Mouse (Mus musculus) spleen, embryonic (tissue): ENCODE measurements around the gene Gm44965.

Source experiments
- CTCF ChIA-PET: fragments of 350-600 bp; sonication (Branson Sonifier 250); formaldehyde crosslinking; loops from one replicate; lab custom pipeline; 2022; lab: Charles Lee

The Gm44965 gene

DNA sequence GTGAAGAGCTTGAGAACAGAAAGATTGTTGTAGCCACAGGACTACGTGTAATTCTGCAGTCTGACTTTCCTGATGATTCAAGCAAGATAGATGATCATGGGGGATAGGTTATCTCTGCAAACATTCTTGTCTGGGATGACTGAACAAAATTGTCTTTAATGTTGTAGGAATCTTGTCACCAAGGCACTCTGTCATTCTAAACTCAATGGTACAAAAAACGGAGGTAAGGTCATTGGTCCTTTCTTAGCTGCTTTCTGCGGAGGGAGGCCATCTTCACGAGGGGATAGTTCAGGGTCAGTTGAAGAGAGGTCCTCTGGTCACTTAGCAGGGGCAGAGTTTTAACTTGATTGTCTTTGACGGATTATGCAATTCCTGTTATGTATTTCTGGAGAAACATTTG is 15.0 kb upstream of the Gm44965 start:
- CTCF ChIA-PET, result no interaction called here

DNA sequence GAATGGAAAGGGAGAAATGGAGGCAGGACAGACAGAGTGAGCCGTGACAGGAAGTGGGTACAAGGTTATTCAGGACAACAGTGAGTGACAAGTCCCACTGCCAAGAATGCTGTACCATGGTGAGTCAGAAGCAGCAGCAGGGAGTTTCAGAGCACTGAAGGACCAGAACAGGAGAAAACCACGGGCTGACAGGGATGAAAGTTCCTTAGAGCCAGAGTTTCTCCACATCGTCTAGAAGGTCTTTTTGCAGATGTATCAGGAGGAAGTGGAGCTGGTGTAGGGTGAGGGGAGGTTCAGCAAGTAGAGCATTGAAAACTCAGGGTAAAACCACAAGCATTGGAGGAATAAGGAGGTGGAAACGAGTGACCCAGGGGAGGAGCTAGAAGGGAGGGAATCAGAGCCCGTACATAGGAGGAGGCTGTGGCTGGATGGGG is 14.5 kb upstream of the Gm44965 start:
- CTCF ChIA-PET, result no interaction called here

DNA sequence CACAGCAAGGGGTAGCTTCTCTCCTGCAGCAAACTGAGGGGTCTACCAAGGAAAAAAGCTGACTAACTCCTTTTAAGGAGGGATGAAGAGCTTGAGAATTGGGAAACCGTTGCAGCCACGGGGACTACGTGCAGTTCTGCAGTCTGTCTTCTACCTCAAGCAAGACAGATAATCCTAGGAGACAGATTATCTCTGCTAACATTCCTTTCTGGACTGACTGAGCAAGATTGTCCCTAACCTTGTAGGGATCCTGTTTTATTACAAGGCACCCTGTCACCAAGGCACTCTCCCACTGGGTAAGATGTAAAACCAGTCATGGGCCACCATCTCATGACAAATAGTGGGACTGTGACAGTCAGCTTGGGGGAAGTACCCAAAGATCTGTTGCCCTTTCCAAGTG is 12.5 kb upstream of the Gm44965 start:
- CTCF ChIA-PET, result interaction anchor here (0.7 kb wide), 1 partner anchor 34 kb away, joined by 3 read pairs; no protein-coding TSS in a partner anchor

DNA sequence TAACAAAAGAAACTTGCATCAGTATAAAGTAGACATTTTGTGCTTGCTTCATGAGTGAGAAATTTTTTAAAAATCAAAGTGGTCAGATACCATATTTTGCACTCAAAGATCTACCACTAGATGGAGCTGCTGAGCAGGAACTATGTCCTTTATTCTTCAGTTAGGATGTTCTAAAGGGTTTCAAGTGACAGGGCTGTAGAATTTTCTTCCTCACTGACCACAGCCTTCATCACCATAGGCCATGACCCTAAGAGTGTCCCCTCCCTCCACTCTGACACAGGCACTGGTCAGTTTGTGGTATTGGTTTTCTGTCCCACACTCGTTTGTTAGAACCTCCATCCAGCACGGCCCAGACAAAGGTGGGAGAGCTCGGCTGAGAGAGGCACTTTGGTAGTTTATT is 11.7 kb upstream of the Gm44965 start:
- CTCF ChIA-PET, result interaction anchor here (0.6 to 0.9 kb wide), 3 partner anchors 27 to 57 kb away, joined by 3 to 5 read pairs (median 3); partner anchors contain the start of gene Lrrc61

DNA sequence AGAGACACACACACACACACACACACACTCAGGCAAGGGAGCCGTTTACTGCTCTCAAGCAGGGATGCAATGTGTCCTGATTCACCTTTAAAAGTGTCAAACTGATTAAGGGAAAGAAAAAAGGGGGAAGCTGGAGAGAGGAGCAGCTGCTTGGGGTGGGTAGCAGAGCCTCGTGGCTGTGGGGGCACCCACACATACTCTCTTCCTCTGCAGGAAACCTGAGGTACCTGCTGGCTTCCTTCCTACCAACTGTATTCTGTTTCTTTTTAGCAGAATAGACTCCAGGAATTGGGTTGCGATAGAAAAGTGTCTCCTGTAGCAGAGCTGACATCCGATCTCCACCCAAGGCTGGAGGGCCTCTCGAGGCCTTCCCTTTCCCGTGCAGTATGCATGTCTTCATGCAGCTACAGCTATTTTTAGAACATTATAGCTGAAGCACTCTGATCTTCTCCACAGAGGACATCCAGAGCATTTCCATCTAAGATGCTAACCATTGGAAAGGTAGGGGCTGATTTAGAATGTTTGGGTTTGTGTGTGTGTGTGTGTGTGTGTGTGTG is 4.5 kb upstream of the Gm44965 start, which contains the start of gene Gm45021:
Gene Gm45021, plus strand, starts transcription at position 417 of the 557 bp plus-strand sequence.
- CTCF ChIA-PET, result interaction anchor here (0.6 kb wide), 1 partner anchor 625 kb away, joined by 3 read pairs; no protein-coding TSS in a partner anchor

DNA sequence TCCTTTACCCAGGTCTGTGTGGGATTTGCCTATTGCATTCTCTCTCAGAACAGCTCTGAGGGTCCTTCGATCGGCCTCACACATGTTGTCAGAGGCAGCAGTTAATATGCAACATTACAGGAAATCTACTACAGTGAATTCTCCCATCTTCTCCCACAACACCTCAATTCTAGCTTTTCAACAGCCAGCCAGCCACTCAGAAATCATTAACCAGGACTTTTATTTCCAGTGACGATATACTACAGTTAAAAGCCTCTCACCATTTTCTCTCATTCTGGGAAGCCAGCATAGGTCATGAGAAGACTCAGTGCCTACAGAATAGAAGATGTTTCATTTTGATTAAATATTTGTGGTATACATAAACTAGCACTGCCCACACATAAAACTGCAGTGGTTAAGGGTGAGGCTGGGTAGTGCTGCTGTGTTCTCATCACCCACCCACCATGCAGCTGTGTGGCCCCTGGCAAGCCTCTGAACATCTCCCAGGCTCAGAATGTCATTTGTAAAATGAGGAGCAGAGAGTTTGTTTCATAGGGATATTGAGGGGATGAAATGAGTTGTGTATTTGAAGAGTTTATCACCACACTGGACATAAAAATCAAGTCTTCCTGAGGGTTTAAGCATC is 2.4 kb upstream of the Gm44965 start:
- CTCF ChIA-PET, result interaction anchor here (0.5 kb wide), 1 partner anchor 56 kb away, joined by 7 read pairs; no protein-coding TSS in a partner anchor

DNA sequence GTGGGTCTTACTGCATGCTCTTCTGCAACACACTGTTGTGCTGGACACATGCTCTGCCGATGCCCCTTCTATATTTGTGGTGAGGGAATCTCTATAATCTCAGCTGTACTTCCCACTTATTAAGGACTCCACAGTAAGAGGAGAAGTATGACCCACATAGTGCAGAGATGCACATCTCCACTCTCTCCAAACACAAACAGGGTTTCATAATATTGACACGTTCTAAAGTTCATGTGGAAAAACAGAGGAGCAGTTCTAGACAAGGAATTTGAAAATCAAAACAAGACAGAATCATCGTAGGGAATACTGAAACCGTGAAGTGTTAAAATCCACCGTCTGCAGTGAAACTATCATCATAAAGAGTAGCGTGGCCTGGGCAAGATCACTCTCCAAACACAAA is 1.9 kb upstream of the Gm44965 start:
- CTCF ChIA-PET, result no interaction called here

DNA sequence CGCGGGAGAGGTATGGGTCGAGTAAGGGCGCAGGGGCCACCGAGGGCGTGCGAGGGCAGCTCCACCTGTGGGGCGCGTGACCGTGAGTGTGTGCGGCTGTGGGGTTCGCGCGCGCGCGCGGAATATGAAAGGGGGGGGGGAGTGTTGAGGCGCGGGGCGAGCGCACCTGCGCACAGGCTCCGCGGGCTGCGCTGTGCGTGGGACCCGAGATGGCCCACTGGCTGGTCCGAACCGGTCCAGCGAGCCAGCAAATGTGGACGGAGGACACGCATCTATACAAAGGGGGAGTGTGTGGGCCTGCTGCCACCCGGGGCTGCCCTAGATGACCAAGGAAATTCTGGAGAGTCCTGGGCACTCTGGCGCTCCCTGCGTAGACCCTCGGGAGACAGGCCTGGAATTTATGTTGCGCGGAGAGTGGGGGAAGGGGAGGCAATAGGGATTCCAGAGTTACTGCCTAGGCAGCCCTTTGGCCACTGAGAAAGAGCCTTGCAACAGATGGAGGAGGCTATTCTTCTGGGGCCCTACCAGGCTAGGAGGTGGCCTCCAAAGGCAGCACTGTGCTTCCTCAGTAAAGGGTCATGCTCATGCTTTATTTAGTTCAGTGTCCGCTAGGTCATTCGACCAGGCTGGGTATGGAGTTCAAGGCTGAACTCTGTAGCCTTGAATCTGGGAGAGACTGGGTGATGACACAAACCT is 450 bp downstream of the Gm44965 start:
- CTCF ChIA-PET, result interaction anchor here (1.1 kb wide), 1 partner anchor 9 kb away, joined by 12 read pairs; no protein-coding TSS in a partner anchor

DNA sequence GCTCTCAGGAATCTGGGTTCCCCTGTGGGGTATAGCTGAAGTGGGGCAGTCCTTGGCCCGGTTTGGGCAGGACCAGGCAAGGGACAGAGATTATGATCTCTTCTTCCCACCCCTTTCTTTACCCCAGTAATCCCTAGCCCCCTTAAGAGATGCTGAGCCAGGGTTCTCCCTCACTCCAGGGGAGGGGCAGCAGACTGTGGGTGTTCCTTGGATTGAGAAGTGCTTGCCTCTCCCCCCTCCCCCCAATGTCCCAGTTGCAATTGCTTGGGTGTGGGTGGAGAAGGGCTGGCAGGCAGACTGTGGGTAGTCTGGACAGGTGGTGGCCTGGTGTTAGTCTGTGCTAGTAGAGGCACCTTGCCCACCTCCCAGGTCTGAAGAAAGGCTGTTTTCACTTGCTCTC is 1.5 kb downstream of the Gm44965 start:
- CTCF ChIA-PET, result no interaction called here

DNA sequence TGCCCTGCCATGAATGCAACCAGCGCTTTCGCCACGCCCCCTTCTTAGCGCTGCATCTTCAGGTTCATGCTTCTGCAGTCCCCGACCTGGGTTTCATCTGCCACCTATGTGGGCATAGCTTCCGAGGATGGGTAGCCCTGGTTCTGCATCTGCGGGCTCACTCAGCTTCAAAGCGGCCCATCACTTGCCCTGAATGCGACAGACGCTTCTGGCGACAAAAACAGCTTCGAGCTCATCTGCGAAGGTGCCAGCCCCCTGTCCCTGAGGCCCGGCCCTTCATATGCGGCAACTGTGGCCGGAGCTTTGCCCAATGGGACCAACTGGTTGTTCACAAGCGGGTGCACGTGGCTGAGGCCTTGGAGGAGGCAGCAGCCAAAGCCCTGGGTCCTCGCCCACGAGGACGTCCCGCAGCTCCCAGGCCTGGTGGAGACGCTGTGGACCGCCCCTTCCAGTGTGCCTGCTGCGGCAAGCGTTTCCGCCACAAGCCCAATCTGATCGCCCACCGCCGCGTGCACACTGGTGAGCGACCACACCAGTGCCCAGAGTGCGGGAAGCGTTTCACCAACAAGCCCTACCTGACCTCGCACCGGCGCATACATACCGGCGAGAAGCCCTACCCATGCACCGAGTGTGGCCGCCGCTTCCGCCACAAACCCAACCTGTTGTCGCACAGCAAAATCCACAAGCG is 2.9 kb downstream of the Gm44965 start:
- CTCF ChIA-PET, result no interaction called here

DNA sequence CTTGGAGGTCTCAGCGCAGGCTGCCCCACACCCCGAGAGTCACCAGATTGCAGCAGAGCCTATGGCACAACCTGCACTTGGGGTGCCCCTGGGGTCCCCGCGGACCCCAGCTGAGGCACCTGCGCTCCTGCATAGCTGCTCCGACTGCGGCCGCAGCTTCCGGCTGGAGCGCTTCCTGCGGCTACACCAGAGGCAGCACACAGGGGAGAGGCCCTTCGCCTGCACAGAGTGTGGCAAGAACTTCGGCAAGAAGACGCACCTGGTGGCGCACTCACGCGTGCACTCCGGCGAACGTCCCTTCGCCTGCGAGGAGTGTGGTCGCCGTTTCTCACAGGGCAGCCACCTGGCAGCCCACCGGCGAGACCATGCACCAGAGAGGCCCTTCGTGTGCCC is 3.5 kb downstream of the Gm44965 start:
- CTCF ChIA-PET, result no interaction called here

DNA sequence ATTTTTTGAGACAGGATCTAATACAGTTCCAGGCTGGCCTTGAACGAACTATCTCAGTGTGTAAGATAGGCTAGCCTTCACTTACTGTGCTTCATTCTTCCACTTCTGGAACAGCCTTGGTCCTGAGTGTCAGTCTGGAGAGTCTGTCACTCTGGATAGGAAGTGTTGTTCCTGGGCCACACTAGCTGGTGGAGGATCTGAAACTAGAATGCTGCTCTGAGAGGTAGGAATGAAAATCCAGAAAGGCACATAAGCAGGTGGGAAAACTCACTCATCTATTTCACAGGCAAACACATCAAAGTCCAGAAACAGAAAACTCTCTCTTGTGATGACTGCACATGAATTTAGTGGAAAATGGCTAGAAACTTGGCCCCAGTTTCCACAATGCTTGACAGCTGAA is 6.9 kb downstream of the Gm44965 start:
- CTCF ChIA-PET, result interaction anchor here (0.5 kb wide), 1 partner anchor 622 kb away, joined by 3 read pairs; no protein-coding TSS in a partner anchor

DNA sequence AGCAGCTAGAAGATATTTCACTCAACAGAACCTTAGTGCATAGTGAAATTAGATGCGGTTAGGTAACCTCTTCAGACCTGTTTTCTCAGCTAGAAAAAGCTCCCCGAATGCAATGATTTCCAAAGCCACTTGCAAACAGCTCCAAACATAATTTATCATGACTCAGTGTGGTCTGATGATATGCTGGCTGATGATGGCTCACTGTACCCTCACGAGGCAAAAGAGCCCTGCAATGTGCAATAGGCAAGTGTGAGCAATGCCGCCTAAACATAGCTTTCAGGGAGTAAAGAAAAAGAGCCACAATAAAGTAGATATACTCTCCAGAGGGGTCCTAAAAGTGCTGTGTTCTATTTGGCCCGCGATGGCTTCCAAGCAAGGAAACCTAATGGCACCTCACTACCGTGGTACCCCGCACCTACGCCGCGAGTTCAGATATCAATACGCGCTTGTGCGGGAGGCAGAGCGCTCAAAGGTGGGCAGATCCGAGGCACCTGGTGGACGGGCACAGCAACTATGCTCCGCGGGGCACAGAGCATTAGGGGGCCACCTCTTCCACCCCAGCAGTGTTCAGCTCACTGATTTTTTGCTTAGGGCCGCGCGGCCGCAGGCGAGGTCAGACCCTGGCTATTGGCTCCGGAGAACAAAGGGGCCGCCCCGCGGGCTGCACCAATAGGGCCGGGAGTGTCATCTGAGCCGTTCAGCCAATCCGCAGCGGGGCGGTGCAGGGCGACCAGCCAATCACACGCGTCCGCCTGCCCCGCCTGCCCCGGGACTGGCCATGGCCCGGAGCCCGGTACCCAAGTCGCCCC is 7.7 kb downstream of the Gm44965 start, which contains the start of gene Zfp775:
Gene Zfp775, plus strand, starts transcription at position 793 of the 809 bp plus-strand sequence.
- CTCF ChIA-PET, result interaction anchor here (0.5 kb wide), 1 partner anchor 621 kb away, joined by 3 read pairs; no protein-coding TSS in a partner anchor

DNA sequence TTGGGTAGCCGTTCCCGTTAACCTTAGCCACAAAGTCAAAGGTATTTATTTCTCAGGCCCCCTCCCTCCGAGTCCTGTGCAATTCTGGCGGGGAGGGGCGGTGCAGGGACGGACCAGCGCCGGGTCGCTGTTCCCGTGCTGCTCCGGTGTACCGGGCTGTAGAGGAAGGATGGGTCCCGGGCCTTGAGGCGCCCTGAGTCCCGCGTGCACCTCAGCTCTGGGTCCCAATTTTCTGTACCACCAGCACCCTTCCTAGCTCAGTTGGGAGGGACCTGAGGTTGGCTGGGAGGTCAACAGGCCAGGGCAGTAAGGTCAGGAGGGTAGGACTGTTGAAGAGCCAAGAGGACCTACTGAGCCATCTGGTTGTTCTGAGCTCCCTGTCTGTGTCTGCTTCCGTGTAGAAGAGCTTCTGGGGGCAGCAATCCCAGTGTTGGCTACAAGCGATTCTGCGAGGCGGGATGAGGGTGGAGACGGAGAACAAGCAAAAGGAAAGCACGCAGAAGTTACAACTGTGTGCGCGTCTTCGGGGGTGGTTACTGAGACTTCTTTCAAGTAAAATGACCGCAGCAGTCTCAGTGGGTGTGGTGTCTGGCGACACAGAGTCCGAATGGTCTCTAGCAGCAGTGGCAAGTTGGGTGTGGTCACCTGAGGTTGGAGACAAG is 8.5 kb downstream of the Gm44965 start:
- CTCF ChIA-PET, result no interaction called here

DNA sequence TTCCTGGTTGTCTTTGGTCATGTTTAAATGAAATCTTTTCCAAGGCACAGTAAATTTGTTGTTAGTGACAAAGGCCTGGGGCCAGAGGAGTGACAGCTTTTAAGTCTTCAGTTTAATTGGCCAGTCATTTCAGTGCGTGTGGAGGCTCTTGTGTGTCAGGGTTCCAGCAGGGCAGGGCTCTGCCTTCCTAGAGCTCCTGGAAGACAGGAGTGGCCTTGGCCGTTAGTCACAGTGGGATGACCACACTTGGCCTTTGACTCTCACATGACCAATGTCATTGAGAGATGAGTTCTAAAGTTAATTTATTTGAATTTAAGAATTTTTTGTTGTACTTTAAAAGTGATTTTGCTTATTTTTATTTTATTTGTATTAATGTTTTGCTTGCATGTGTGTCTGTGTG is 14.4 kb downstream of the Gm44965 start:
- CTCF ChIA-PET, result no interaction called here

DNA sequence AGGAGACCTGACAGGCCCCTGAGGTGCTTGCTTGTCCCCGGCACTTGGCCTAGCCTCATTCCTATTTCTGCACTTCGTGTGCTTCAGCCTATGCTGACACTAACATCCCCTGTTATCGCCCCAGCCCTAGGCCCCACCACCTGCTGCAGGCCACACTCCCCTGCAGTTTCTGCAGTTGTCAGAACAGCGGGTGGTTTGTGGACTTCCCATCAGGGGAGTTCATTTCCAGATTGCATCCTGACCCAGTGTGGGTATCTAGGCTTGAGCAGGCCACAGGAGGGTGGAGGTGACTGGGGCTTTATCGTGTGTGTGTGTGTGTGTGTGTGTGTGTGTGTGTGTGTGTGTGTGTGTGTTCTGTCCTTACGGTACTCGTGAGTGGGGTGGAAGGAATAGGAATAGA is 15.8 kb downstream of the Gm44965 start:
- CTCF ChIA-PET, result no interaction called here

DNA sequence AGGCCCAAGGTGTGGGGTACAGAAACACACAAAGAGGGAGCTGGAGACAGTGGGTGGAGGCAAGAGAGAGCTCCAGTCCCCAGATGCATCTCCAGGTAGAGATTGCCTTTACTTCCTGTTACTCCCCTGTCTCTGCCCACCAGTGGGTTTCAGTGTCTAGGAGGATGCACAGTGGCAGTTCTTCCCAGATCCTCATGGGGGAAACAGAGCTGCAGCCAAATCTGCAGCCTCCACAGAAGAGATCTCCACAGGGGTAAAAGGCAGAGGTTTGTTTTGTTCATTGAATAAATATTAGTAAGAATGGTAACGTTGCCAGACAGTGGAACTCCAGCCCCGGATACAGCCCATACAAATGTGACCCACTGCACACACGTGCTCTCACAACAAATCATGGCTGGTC is 16.9 kb downstream of the Gm44965 start:
- CTCF ChIA-PET, result no interaction called here

DNA sequence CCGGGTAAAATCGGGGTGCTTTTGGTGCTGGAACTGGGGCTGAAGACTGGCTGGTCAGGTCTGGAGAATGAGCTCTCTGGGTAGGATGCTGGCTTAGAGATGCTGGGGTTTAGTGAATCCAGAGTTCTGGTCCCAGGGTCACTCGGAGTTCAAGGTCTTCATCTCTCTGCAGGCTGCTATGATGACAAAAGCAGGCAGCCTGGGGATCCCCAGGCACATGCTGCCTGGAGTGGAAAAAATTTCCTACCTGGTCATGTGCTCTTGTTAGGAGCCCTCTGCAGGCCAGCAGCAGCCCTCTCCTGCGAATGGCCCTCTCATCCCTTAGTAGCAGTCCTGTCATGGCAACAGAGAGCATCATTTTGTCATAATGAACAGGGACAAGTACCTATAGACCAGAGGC is 19.7 kb downstream of the Gm44965 start:
- CTCF ChIA-PET, result no interaction called here

DNA sequence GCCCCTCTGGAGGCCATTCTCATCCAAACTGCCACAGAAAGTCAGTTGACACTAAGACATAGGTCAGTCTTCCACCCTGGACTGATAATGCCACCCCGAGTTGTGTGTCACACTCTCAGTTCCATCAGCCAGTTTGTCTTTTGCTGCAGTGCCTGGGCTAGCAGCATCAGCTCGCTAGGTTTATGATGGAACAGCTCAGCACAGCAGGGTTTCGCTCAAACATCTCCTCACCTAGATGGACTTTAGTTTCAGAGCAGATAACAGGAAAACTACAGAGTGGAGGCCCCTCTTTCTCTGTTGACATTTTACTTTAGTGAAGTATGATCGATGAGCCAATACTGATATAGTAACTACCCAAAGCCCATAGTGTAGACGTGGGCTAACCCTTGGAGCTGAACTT is 21.0 kb downstream of the Gm44965 start:
- CTCF ChIA-PET, result no interaction called here

DNA sequence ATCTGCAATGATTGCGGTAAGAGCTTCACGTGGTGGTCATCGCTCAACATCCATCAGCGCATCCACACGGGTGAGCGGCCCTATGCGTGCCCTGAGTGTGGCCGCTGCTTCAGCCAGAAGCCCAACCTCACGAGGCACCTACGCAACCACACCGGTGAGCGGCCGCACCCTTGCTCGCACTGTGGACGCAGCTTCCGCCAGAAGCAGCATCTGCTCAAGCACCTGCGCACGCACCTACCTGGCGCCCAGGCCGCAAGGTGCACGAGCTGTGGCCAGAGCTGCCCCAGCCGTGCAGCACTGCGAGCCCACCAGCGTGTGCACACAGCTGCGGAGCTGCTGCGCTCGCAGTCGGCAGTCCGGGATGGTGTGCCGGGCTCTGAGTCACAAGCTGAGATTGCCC is 26.3 kb downstream of the Gm44965 start:
- CTCF ChIA-PET, result no interaction called here
